Mouse (Mus musculus): ENCODE data around the gene Rack1. TPM values are rescaled to one million over a fixed set of nuclear protein-coding genes. Genes with fewer than 3 reads are reported as not detected.

Gene Rack1
- polyA plus RNA-seq, 1 experiment from 2014 or later, result 390 TPM

GRCm38 (mm10) chr11:48798984-48799920 is 880 bp upstream of the Rack1 start:
- Histone ChIP-seq H3K36me3 (ENCODE audit: control insufficient read depth, insufficient read depth) (peaks cover 24% of the 10 kb centered on the region), H3K9ac (ENCODE audit: low read length) (peak overlapping the region; percentile 90), H3K9me3 (replicated peaks; ENCODE audit: control insufficient read depth, low read length) (no peaks in the 10 kb centered on the region), H3K4me3 (ENCODE audit: low read length) (peak overlapping the region; percentile 84), H3K4me2 (ENCODE audit: low read depth, low read length) (peak overlapping the region; percentile 69), H3K4me1 (ENCODE audit: control insufficient read depth, insufficient read depth, low read length) (peaks cover 17% of the 10 kb centered on the region), H3K27ac (ENCODE audit: low read length) (peak overlapping the region; percentile 99), H3K27me3 (ENCODE audit: control insufficient read depth, insufficient read depth, low read length) (no peaks in the 10 kb centered on the region)
- no peak for ATAC-seq (replicated peaks; ENCODE audit: extremely low read depth, insufficient read depth, low FRiP score)
- WGBS, result 9% methylated on average over 18 of the region's 18 CpGs

GRCm38 (mm10) chr11:48801831-48802772 is 2.0 kb downstream of the Rack1 start:
- no peaks in the 10 kb centered on the region for H3K27me3 ChIP-seq (ENCODE audit: control insufficient read depth, insufficient read depth, low read length)
- no peak overlapping the region for H3K27ac ChIP-seq (ENCODE audit: low read length)
- peak overlapping the region; percentile 69 for H3K4me2 ChIP-seq (ENCODE audit: low read depth, low read length)
- H3K4me3 ChIP-seq (ENCODE audit: low read length), result peak overlapping the region; percentile 84
- 60% methylated on average over 17 of the region's 17 CpGs for WGBS
- H3K36me3 ChIP-seq (ENCODE audit: control insufficient read depth, insufficient read depth), result peaks cover 51% of the 10 kb centered on the region
- peak overlapping the region; percentile 90 for H3K9ac ChIP-seq (ENCODE audit: low read length)
- H3K4me1 ChIP-seq (ENCODE audit: control insufficient read depth, insufficient read depth, low read length), result peaks cover 17% of the 10 kb centered on the region
- no peak for ATAC-seq (replicated peaks; ENCODE audit: extremely low read depth, insufficient read depth, low FRiP score)
- no peaks in the 10 kb centered on the region for H3K9me3 ChIP-seq (replicated peaks; ENCODE audit: control insufficient read depth, low read length)

GRCm38 (mm10) chr11:48803988-48804387 is 3.9 kb downstream of the Rack1 start:
- no peak overlapping the region for H3K4me3 ChIP-seq (ENCODE audit: low read length)
- WGBS, result 86% methylated on average over 2 of the region's 2 CpGs
- peaks cover 13% of the 10 kb centered on the region for H3K4me1 ChIP-seq (ENCODE audit: control insufficient read depth, insufficient read depth, low read length)
- no peaks in the 10 kb centered on the region for H3K27me3 ChIP-seq (ENCODE audit: control insufficient read depth, insufficient read depth, low read length)
- no peaks in the 10 kb centered on the region for H3K9me3 ChIP-seq (replicated peaks; ENCODE audit: control insufficient read depth, low read length)
- ATAC-seq (replicated peaks; ENCODE audit: extremely low read depth, insufficient read depth, low FRiP score), result no peak
- no peak overlapping the region for H3K9ac ChIP-seq (ENCODE audit: low read length)
- peaks cover 65% of the 10 kb centered on the region for H3K36me3 ChIP-seq (ENCODE audit: control insufficient read depth, insufficient read depth)
- H3K27ac ChIP-seq (ENCODE audit: low read length), result no peak overlapping the region
- no peak overlapping the region for H3K4me2 ChIP-seq (ENCODE audit: low read depth, low read length)

- no peak overlapping the region for H3K4me2 ChIP-seq (ENCODE audit: low read depth, low read length)
- no peak for ATAC-seq (replicated peaks; ENCODE audit: extremely low read depth, insufficient read depth, low FRiP score)
- H3K9me3 ChIP-seq (replicated peaks; ENCODE audit: control insufficient read depth, low read length), result no peaks in the 10 kb centered on the region
- no peaks in the 10 kb centered on the region for H3K27me3 ChIP-seq (ENCODE audit: control insufficient read depth, insufficient read depth, low read length)
- WGBS, result 86% methylated on average over 2 of the region's 2 CpGs
- H3K36me3 ChIP-seq (ENCODE audit: control insufficient read depth, insufficient read depth), result peaks cover 73% of the 10 kb centered on the region
- no peak overlapping the region for H3K27ac ChIP-seq (ENCODE audit: low read length)
- H3K4me1 ChIP-seq (ENCODE audit: control insufficient read depth, insufficient read depth, low read length), result peaks cover 12% of the 10 kb centered on the region
- H3K9ac ChIP-seq (ENCODE audit: low read length), result no peak overlapping the region
- H3K4me3 ChIP-seq (ENCODE audit: low read length), result no peak overlapping the region
These were observed 4.8 kb downstream of the Rack1 start for GRCm38 (mm10) chr11:48804922-48805321.

GRCm38 (mm10) chr11:48806856-48807562 is 6.9 kb downstream of the Rack1 start:
- H3K4me1 ChIP-seq (ENCODE audit: control insufficient read depth, insufficient read depth, low read length), result peaks cover 5% of the 10 kb centered on the region
- H3K4me3 ChIP-seq (ENCODE audit: low read length), result no peak overlapping the region
- ATAC-seq (replicated peaks; ENCODE audit: extremely low read depth, insufficient read depth, low FRiP score), result no peak
- 58% methylated on average over 21 of the region's 21 CpGs for whole genome bisulfite sequencing
- H3K4me2 ChIP-seq (ENCODE audit: low read depth, low read length), result no peak overlapping the region
- H3K9me3 ChIP-seq (replicated peaks; ENCODE audit: control insufficient read depth, low read length), result no peaks in the 10 kb centered on the region
- peaks cover 85% of the 10 kb centered on the region for H3K36me3 ChIP-seq (ENCODE audit: control insufficient read depth, insufficient read depth)
- H3K9ac ChIP-seq (ENCODE audit: low read length), result no peak overlapping the region
- H3K27me3 ChIP-seq (ENCODE audit: control insufficient read depth, insufficient read depth, low read length), result no peaks in the 10 kb centered on the region
- no peak overlapping the region for H3K27ac ChIP-seq (ENCODE audit: low read length)

- H3K27ac ChIP-seq (ENCODE audit: low read length), result peak overlapping the region; percentile 12; the same call in 1 of the 2 replicates
- no peaks in the 10 kb centered on the region for H3K9me3 ChIP-seq (replicated peaks; ENCODE audit: control insufficient read depth, low read length)
- H3K4me3 ChIP-seq (ENCODE audit: low read length), result no peak overlapping the region
- H3K9ac ChIP-seq (ENCODE audit: low read length), result no peak overlapping the region
- 56% methylated on average over 14 of the region's 14 CpGs for WGBS
- peaks cover 88% of the 10 kb centered on the region for H3K36me3 ChIP-seq (ENCODE audit: control insufficient read depth, insufficient read depth)
- H3K4me1 ChIP-seq (ENCODE audit: control insufficient read depth, insufficient read depth, low read length), result no peaks in the 10 kb centered on the region
- no peaks in the 10 kb centered on the region for H3K27me3 ChIP-seq (ENCODE audit: control insufficient read depth, insufficient read depth, low read length)
- no peak overlapping the region for H3K4me2 ChIP-seq (ENCODE audit: low read depth, low read length)
- no peak for ATAC-seq (replicated peaks; ENCODE audit: extremely low read depth, insufficient read depth, low FRiP score)
These were observed 7.6 kb downstream of the Rack1 start for GRCm38 (mm10) chr11:48807563-48808303.

GRCm38 (mm10) chr11:48808304-48808646 is 8.1 kb downstream of the Rack1 start:
- no peak for ATAC-seq (replicated peaks; ENCODE audit: extremely low read depth, insufficient read depth, low FRiP score)
- Histone ChIP-seq H3K4me3 (ENCODE audit: low read length) (no peak overlapping the region), H3K27me3 (ENCODE audit: control insufficient read depth, insufficient read depth, low read length) (no peaks in the 10 kb centered on the region), H3K36me3 (ENCODE audit: control insufficient read depth, insufficient read depth) (peaks cover 87% of the 10 kb centered on the region), H3K4me2 (ENCODE audit: low read depth, low read length) (no peak overlapping the region), H3K9ac (ENCODE audit: low read length) (no peak overlapping the region), H3K9me3 (replicated peaks; ENCODE audit: control insufficient read depth, low read length) (no peaks in the 10 kb centered on the region), H3K27ac (ENCODE audit: low read length) (no peak overlapping the region), H3K4me1 (ENCODE audit: control insufficient read depth, insufficient read depth, low read length) (no peaks in the 10 kb centered on the region)

GRCm38 (mm10) chr11:48808737-48809433 is 8.8 kb downstream of the Rack1 start:
- Histone ChIP-seq H3K4me2 (ENCODE audit: low read depth, low read length) (no peak overlapping the region), H3K9ac (ENCODE audit: low read length) (no peak overlapping the region), H3K4me3 (ENCODE audit: low read length) (no peak overlapping the region), H3K4me1 (ENCODE audit: control insufficient read depth, insufficient read depth, low read length) (no peaks in the 10 kb centered on the region), H3K9me3 (replicated peaks; ENCODE audit: control insufficient read depth, low read length) (no peaks in the 10 kb centered on the region), H3K36me3 (ENCODE audit: control insufficient read depth, insufficient read depth) (peaks cover 83% of the 10 kb centered on the region), H3K27me3 (ENCODE audit: control insufficient read depth, insufficient read depth, low read length) (no peaks in the 10 kb centered on the region), H3K27ac (ENCODE audit: low read length) (no peak overlapping the region)
- no peak for ATAC-seq (replicated peaks; ENCODE audit: extremely low read depth, insufficient read depth, low FRiP score)
- whole genome bisulfite sequencing, result 69% methylated on average over 16 of the region's 16 CpGs
